Mouse (Mus musculus) cortical plate, adult 2 months (tissue): ENCODE data around the gene Tfe3.

Source experiments
- CTCF ChIP-seq: fragments of 200-500 bp; IDR thresholded peaks from 2 replicates; pipeline ENCODE4 v1.5.1; 2011; ENCODE audit warnings: mild to moderate bottlenecking, control low read depth, low read length; ENCODE audit not compliant: insufficient read depth; ENCODE audit errors: extremely low read depth
- POLR2A ChIP-seq: fragments of 200-500 bp; IDR thresholded peaks from 2 replicates; pipeline ENCODE4 v1.6.1; 2011; ENCODE audit warnings: mild to moderate bottlenecking, low read length, control low read depth; ENCODE audit not compliant: insufficient read depth; ENCODE audit errors: extremely low read depth

DNA sequence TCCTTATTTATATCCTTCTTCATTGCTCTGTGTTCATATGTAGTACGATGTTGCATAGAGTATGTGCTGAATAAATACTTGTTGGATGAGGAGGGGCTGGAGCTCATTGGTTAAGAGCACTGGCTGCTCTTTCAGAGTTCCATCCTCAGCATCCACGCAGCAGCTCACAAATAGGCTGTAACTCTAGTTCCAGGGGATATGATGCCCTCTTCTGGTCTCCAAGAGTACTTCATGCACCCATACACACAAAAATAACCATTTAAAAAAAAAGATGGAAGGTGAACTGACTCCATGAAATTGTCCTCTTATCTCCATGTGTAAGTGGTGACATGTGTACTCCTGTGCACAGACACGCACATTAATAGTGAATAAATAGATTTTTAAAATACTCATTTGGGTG, 31.0 kb downstream of the Tfe3 start:
- TF ChIP-seq CTCF (0 out of 2 replicates have a peak, but pooled peaks have one; percentile 1), POLR2A (no peak)
